Mouse (Mus musculus) thymus, postnatal 10 days (tissue): Measurements from ENCODE around the gene Oser1.
"Not testable (repeated sequence)": the region's sequence is repeated elsewhere in the genome, so short reads cannot be mapped to it uniquely, and the experiment has no call there.

Experiments used
- DNase-seq, 2 experiments: peaks; one replicate each; pipeline ENCODE4 v3.0.0; 2021; ENCODE audit warnings: low spot score in 2 of 2

The Oser1 gene

GRCm38 (mm10) chr2:163444017-163444416 is 19.5 kb upstream of the Oser1 start:
- no peak for DNase-seq

GRCm38 (mm10) chr2:163443543-163443942 is 19.0 kb upstream of the Oser1 start:
- DNase-seq: no peak

- DNase-seq: no peak
Observed at GRCm38 (mm10) chr2:163439488-163439887, 15.0 kb upstream of the Oser1 start.

- DNase-seq: peak in 1 of 2 experiments; percentile 13
Observed at GRCm38 (mm10) chr2:163438619-163439451, 14.3 kb upstream of the Oser1 start.

- DNase-seq: no peak
Observed at GRCm38 (mm10) chr2:163438246-163438618, 13.7 kb upstream of the Oser1 start, which contains the start of gene Gdap1l1. Gdap1l1 (plus strand) TSS chr2:163438476.

GRCm38 (mm10) chr2:163437800-163438199 is 13.3 kb upstream of the Oser1 start:
- DNase-seq: no peak

- DNase-seq: no peak
Observed at GRCm38 (mm10) chr2:163433971-163434370, 9.5 kb upstream of the Oser1 start.

- no peak for DNase-seq
Observed at GRCm38 (mm10) chr2:163431289-163431688, 6.8 kb upstream of the Oser1 start.

- no peak for DNase-seq
Observed at GRCm38 (mm10) chr2:163428346-163429011, 4.0 kb upstream of the Oser1 start.

GRCm38 (mm10) chr2:163422895-163423660 is 1.4 kb downstream of the Oser1 start:
- DNase-seq: no peak

GRCm38 (mm10) chr2:163420366-163420886 is 4.1 kb downstream of the Oser1 start:
- DNase-seq: no peak

GRCm38 (mm10) chr2:163419346-163420045 is 5.0 kb downstream of the Oser1 start:
- peak; percentile 99 for DNase-seq

- no peak for DNase-seq
Observed at GRCm38 (mm10) chr2:163418841-163419345, 5.6 kb downstream of the Oser1 start.

- no peak for DNase-seq
Observed at GRCm38 (mm10) chr2:163417830-163418229, 6.7 kb downstream of the Oser1 start.

- DNase-seq: no peak
Observed at GRCm38 (mm10) chr2:163417026-163417425, 7.5 kb downstream of the Oser1 start.

GRCm38 (mm10) chr2:163412846-163413590 is 11.5 kb downstream of the Oser1 start:
- no peak for DNase-seq

- DNase-seq: no peak
Observed at GRCm38 (mm10) chr2:163412419-163412818, 12.1 kb downstream of the Oser1 start.

- no peak for DNase-seq
Observed at GRCm38 (mm10) chr2:163411840-163412239, 12.7 kb downstream of the Oser1 start.

GRCm38 (mm10) chr2:163411344-163411743 is 13.2 kb downstream of the Oser1 start:
- DNase-seq: not testable (repeated sequence)

- DNase-seq: no peak
Observed at GRCm38 (mm10) chr2:163410211-163410610, 14.3 kb downstream of the Oser1 start.
